Mouse (Mus musculus): ENCODE measurements at regions not wholly inside any gene's neighbourhood (a gene's known extent, or its start where the extent isn't known, plus 50 kb on each side); places are given as distances from the start of the nearest gene placed in this dataset.

DNA sequence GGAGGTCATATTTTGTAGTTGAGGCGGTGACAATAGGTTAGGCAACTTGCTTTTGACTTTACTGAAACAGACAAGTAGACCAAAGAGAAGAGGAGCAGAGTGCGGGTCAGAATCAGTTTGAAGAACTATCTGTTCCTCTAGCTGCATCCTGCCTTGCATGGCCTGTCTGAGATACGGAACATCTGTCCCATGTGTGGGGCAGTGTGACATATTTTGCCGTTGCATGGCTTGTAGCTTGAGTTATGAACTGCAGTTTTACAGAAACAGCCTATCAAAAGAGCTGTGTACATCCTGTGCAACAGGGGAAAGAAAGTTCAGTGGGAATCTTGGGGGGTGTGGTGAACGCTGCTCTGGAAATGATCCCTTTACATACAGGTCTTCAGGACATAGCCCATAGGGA, 718.9 kb upstream of the Igfbp3 start:
- Histone ChIP-seq H3K36me3 (no peaks in the 10 kb centered on the region), H3K9me3 (no peaks in the 10 kb centered on the region), H3K4me1 (no peaks in the 10 kb centered on the region), H3K4me3 (no peak overlapping the region), H3K4me2 (replicated peaks) (no peak overlapping the region), H3K27me3 (replicated peaks) (no peaks in the 10 kb centered on the region), H3K9ac (no peak overlapping the region), H3K27ac (no peak overlapping the region)
- ATAC-seq (ENCODE audit: low FRiP score, low read depth) = no peak
- WGBS = 92% methylated on average over 5 of the region's 5 CpGs

DNA sequence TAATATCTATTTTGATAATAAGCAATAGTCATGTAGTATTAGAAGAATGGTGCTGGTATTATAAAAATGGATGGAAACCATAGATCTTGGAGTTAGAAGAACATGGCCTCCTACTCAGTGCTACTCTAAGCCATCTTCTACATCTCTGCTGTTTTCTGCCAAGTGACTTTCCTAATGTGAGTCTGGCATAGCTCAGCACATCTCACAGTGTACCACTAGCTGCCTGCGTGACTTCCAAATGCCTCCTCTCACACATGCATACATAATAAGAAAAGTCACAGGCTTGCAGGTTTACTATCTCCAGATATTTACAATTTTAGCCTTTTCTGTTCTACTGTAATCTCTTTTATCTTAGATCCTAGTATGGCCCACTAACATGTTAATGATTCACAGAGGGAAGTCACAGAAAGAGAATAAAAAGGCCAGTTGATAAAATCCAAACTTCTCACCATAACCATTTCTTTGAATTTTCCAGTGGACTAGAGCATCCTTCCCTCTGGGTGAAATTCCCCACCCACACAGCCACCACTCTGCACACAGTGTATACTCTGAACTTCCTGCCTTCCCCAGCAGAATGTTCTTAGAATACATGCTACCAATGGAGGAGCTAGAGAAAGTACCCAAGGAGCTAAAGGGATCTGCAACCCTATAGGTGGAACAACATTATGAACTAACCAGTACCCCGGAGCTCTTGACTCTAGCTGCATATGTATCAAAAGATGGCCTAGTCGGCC, 717.5 kb upstream of the Igfbp3 start:
- ATAC-seq (ENCODE audit: low FRiP score, low read depth) = no peak
- no peaks in the 10 kb centered on the region for H3K4me1 ChIP-seq
- no peaks in the 10 kb centered on the region for H3K27me3 ChIP-seq (replicated peaks)
- H3K4me2 ChIP-seq (replicated peaks) = no peak overlapping the region
- H3K9me3 ChIP-seq = no peaks in the 10 kb centered on the region
- no peak overlapping the region for H3K9ac ChIP-seq
- WGBS = 92% methylated on average over 3 of the region's 3 CpGs
- H3K4me3 ChIP-seq = no peak overlapping the region
- H3K27ac ChIP-seq = no peak overlapping the region
- H3K36me3 ChIP-seq = no peaks in the 10 kb centered on the region

DNA sequence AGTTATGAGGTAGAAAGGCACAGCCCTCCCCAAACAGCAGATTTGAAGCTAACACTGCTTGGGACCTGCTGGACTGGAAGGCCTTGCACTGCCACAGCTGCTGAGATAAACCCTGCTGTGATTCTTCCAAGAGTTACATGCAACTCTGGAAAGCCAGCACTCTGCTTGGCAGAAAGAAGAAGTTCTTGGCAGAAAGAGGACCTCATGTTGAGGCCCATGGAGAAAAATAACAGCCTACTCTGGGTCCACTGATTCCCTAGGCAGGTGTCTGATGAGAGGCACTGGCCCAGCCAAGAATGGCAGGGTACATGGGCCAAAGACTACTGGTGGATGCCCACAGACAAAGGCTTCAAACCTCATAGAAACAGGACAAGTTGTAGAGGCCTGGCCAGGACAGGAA, 714.0 kb upstream of the Igfbp3 start:
- no peak for ATAC-seq (ENCODE audit: low FRiP score, low read depth)
- H3K27me3 ChIP-seq (replicated peaks) = no peaks in the 10 kb centered on the region
- no peaks in the 10 kb centered on the region for H3K36me3 ChIP-seq

DNA sequence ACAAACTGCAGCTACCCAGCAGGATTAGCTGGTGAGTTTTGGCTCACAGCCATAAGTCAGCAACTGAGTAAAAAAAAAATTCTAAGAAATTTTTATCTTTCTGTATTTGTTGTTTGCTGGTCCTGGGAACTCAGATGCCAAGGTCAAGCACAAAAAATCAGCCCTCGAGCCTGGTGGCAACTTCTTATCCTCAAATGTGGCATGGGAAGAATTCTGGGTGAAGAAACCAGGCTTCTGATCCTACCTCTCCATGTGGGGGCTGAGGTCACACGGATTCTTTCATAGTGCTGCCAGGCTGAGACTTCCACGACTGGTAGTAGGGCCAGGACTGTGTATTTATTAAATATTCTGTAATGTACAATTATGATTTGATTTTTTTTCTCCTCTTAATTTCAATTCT, 698.3 kb upstream of the Igfbp3 start:
- H3K9me3 ChIP-seq = no peaks in the 10 kb centered on the region
- whole genome bisulfite sequencing = 83% methylated on average over 3 of the region's 3 CpGs

More for the DNA sequence above, 714.0 kb upstream of the Igfbp3 start:
- Histone ChIP-seq H3K9ac (no peak overlapping the region), H3K27ac (no peak overlapping the region), H3K4me2 (replicated peaks) (no peak overlapping the region), H3K9me3 (no peaks in the 10 kb centered on the region), H3K4me1 (no peaks in the 10 kb centered on the region), H3K4me3 (no peak overlapping the region)

DNA sequence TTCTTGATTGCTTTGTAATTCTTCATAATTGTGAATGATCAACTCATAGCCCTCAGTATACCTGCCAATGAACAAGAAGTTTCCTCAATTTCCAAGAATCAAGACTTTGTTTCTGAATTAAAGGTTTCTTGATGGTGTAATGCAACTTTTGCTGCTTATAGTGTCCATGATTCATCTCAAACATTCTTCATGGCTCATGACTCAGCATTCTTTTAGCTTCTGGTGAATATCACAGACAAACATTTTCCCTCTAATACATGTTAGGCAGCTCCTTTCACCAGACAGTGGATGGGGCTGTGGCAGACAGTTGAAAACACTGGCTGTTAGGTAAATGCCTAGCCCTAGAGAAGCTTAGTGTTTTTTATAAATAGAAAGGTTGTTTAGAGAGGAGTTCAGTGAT, 686.5 kb upstream of the Igfbp3 start:
- no peaks in the 10 kb centered on the region for H3K36me3 ChIP-seq
- no peak overlapping the region for H3K4me3 ChIP-seq
- no peak for ATAC-seq (ENCODE audit: low FRiP score, low read depth)
- H3K9ac ChIP-seq = no peak overlapping the region
- H3K4me2 ChIP-seq (replicated peaks) = no peak overlapping the region
- no peaks in the 10 kb centered on the region for H3K9me3 ChIP-seq
- H3K27me3 ChIP-seq (replicated peaks) = no peaks in the 10 kb centered on the region
- no peaks in the 10 kb centered on the region for H3K4me1 ChIP-seq
- no peak overlapping the region for H3K27ac ChIP-seq

More for the DNA sequence above, 698.3 kb upstream of the Igfbp3 start:
- H3K9ac ChIP-seq = no peak overlapping the region
- H3K27me3 ChIP-seq (replicated peaks) = no peaks in the 10 kb centered on the region
- H3K4me2 ChIP-seq (replicated peaks) = no peak overlapping the region
- H3K4me1 ChIP-seq = no peaks in the 10 kb centered on the region
- no peaks in the 10 kb centered on the region for H3K36me3 ChIP-seq
- ATAC-seq (ENCODE audit: low FRiP score, low read depth) = no peak
- H3K27ac ChIP-seq = no peak overlapping the region
- H3K4me3 ChIP-seq = no peak overlapping the region

DNA sequence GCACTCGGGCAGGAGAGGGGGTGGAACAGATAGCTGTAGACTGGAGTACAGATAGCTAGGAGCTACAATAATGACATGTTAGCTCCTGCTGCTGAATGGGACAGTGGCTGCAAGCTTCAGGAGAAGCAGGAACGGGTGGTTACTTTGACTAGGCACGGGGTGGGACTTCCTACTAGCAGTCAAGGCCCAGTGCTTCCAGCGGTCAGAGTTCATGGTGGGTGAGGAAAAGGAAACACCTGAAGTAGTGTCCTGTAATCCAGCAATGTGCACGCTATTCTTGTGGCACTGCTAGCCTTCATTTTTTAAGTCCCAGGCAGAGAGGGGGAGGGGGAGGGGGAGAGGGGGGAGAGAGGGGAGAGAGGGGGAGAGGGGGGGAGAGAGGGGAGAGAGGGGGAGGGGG, 684.5 kb upstream of the Igfbp3 start:
- no peaks in the 10 kb centered on the region for H3K4me1 ChIP-seq
- ATAC-seq (ENCODE audit: low FRiP score, low read depth) = no peak
- 70% methylated on average over 5 of the region's 5 CpGs for WGBS

DNA sequence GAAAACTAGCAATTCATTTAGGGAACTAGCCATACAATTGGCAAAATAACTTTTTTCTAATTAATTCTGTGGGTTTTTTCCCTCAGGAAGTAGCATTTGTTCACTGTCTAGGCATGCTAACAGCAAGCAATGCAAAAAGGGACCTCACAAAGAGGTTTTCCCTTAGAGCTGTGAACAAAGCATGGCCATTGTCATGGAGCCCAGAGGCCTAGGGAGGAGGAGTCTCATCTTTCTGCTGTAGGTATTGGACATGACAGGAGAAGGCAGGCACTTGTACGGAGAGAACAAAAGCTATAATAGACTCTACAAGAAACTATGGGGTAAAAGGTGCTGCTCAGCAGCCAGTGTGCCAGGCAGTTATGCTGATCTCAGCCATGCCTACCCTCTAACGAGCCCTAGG, 666.8 kb upstream of the Igfbp3 start:
- no peak for ATAC-seq (ENCODE audit: low FRiP score, low read depth)
- no peaks in the 10 kb centered on the region for H3K36me3 ChIP-seq
- no peak overlapping the region for H3K4me3 ChIP-seq
- WGBS = 44% methylated on average over 2 of the region's 2 CpGs
- H3K27me3 ChIP-seq (replicated peaks) = no peaks in the 10 kb centered on the region
- no peaks in the 10 kb centered on the region for H3K9me3 ChIP-seq
- H3K27ac ChIP-seq = no peak overlapping the region
- no peak overlapping the region for H3K4me2 ChIP-seq (replicated peaks)
- H3K4me1 ChIP-seq = no peaks in the 10 kb centered on the region
- H3K9ac ChIP-seq = no peak overlapping the region

More for the DNA sequence above, 684.5 kb upstream of the Igfbp3 start:
- Histone ChIP-seq H3K9ac (no peak overlapping the region), H3K9me3 (no peaks in the 10 kb centered on the region), H3K27me3 (replicated peaks) (no peaks in the 10 kb centered on the region), H3K4me2 (replicated peaks) (no peak overlapping the region), H3K36me3 (no peaks in the 10 kb centered on the region), H3K4me3 (no peak overlapping the region), H3K27ac (no peak overlapping the region)

DNA sequence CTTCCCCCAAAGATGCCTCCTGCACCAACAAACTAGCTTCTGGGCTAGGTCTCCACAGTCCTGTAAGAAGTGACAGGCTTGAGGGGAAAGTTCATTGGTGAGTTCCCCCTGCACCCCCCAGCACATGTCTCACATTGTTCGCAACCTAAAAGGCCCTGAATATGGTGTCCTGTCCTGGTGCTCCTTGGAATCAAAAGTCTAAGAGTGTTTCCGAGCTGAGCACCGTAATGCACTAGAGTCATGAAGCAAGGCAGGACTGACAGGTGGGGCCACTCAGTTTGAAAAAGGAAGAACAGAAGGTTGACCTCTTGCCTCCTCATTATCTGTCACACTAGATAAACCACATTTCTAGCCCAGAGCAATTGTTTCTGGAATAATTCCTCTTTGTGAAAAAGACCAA, 650.4 kb upstream of the Igfbp3 start:
- H3K9ac ChIP-seq = no peak overlapping the region
- 89% methylated on average over 3 of the region's 3 CpGs for WGBS
- no peak overlapping the region for H3K4me2 ChIP-seq (replicated peaks)
- H3K36me3 ChIP-seq = no peaks in the 10 kb centered on the region
- H3K4me1 ChIP-seq = no peaks in the 10 kb centered on the region
- no peaks in the 10 kb centered on the region for H3K27me3 ChIP-seq (replicated peaks)
- no peak overlapping the region for H3K27ac ChIP-seq
- H3K9me3 ChIP-seq = no peaks in the 10 kb centered on the region
- no peak overlapping the region for H3K4me3 ChIP-seq
- no peak for ATAC-seq (ENCODE audit: low FRiP score, low read depth)

DNA sequence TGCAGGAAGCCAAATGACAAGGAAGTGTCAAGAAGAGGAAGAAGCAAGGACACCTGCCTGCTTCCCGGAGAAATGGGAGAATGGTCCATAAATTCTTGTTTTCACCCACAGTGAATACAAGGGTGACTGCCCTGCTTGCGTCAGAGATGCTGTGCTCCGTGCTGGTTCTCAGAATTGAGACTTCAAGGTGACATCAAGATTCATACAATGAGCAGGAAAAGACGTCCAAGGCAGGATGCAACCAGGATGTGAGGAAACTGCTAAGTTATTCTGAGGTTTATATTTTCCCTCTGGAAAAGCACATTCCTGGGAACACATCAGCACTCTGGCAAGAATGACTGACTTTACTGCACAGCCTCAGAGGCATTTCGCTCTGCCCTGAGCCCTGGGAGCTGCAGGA, 650.0 kb upstream of the Igfbp3 start:
- H3K4me3 ChIP-seq = no peak overlapping the region
- no peaks in the 10 kb centered on the region for H3K27me3 ChIP-seq (replicated peaks)
- WGBS = 79% methylated on average over 5 of the region's 5 CpGs
- no peaks in the 10 kb centered on the region for H3K4me1 ChIP-seq
- no peaks in the 10 kb centered on the region for H3K36me3 ChIP-seq
- no peak overlapping the region for H3K4me2 ChIP-seq (replicated peaks)
- H3K9me3 ChIP-seq = no peaks in the 10 kb centered on the region
- no peak overlapping the region for H3K9ac ChIP-seq
- ATAC-seq (ENCODE audit: low FRiP score, low read depth) = no peak
- no peak overlapping the region for H3K27ac ChIP-seq

DNA sequence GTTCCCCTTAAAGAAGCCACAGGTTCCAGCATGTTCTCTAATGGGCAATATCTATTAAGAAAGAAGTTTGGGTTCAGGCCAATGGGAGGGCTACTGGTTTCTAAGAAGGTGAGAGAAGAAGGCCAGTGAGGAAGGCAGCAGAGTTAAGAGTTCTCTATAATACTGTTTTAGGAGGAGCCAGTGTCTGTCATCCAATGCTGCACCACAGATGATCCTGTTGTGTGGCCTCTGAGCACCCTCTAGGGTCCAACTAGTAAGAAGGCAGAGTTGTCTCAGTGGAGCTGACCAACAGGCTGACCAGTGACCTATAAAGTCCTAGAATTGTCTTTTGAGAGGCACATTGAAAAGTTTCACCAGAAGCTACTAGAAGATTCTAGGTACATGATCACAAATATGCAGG, 648.8 kb upstream of the Igfbp3 start:
- no peaks in the 10 kb centered on the region for H3K36me3 ChIP-seq
- H3K4me1 ChIP-seq = no peaks in the 10 kb centered on the region
- H3K27ac ChIP-seq = no peak overlapping the region
- ATAC-seq (ENCODE audit: low FRiP score, low read depth) = no peak
- no peak overlapping the region for H3K9ac ChIP-seq
- no peak overlapping the region for H3K4me3 ChIP-seq
- H3K9me3 ChIP-seq = no peaks in the 10 kb centered on the region
- H3K4me2 ChIP-seq (replicated peaks) = no peak overlapping the region
- no peaks in the 10 kb centered on the region for H3K27me3 ChIP-seq (replicated peaks)

DNA sequence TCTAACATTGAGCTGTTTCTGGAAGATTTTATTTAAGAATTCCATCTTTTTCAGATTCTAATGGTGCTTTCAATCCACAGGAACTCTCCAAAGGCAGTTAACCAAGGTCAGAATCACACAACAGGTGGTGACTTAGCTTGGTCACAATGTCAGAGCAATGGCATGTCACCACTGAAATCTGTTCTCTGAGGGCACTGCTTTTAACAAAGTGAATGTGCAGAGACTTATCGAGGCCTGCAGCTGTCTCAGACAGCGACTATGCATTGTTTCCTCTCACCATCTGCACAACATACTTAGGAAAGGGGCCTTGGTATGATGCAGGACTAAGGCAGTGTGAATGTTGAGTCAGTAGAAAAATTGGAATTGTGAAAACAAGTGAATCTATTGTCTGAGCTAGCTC, 638.9 kb upstream of the Igfbp3 start:
- H3K27me3 ChIP-seq (replicated peaks) = no peaks in the 10 kb centered on the region
- H3K36me3 ChIP-seq = no peaks in the 10 kb centered on the region
- no peaks in the 10 kb centered on the region for H3K4me1 ChIP-seq
- H3K4me2 ChIP-seq (replicated peaks) = no peak overlapping the region
- H3K27ac ChIP-seq = no peak overlapping the region
- H3K9me3 ChIP-seq = peaks cover 10% of the 10 kb centered on the region; the same call in 1 of the 2 replicates
- no peak for ATAC-seq (ENCODE audit: low FRiP score, low read depth)
- H3K4me3 ChIP-seq = no peak overlapping the region
- WGBS = 78% methylated on average over 2 of the region's 2 CpGs
- H3K9ac ChIP-seq = no peak overlapping the region

DNA sequence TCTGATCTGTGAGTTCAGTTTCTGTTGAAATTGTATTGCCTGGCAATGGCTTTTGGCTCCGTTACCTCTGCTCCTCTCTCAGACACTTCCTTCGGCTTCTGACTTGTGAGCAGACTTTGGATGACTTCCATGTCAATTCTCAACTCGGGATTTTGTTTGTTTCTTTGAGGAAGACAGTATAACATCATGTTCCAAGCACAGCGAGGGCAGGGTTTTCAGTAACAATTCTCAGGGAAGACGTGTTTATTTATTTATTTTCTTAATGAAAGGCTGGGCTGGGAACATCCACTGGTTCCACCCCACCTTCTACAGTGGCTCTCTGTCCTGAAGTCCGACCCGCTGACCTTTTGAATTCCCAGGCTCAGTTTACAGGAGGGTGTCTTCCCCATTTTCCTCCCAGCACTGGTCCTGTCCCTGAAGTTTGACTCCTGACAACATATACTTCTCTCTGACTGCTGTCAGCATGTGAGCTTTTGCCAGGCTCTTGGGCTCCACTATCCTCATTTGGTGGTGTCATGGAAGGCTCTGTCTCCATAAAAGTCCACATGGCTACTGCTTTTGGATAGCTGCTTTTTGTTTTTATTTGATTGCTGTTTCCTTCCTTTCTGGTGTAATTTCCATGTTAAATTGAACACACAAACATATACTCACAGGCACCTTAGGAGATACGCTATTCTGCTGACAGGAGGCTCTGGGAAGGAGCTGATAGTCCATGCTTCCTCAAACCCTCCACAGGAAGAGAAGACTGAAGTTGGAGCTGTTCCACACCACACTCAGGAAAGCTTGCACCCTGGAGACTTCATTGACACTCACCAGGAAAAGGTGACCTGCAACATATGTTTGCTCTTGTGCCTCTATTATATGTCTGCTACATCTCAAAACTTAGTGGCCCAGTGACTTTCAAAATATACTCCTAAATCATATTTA, 624.9 kb upstream of the Igfbp3 start:
- Histone ChIP-seq H3K27ac (no peak overlapping the region), H3K4me2 (replicated peaks) (no peak overlapping the region), H3K9ac (no peak overlapping the region), H3K4me1 (no peaks in the 10 kb centered on the region), H3K9me3 (no peaks in the 10 kb centered on the region), H3K27me3 (replicated peaks) (no peaks in the 10 kb centered on the region), H3K4me3 (no peak overlapping the region), H3K36me3 (no peaks in the 10 kb centered on the region)
- WGBS = 79% methylated on average over 8 of the region's 8 CpGs
- ATAC-seq (ENCODE audit: low FRiP score, low read depth) = no peak

DNA sequence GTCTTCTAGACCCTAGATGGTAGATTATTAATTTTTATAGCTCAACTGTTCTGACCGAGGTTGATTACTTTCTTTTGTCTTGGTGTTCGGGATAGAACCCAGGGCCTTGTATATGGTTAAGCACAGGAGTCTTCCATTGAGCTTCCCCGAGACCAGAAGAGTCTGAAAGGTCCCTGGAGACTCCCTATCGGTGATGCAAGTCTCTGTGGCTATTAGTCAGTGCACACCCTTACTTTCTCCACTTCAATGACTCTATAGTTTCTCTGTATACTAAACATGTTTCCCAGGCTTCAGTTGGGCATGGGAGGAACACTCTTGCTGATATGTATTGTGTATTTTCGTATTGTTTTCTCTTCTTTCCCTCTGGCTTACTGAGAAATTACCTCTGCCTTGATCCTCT, 623.8 kb upstream of the Igfbp3 start:
- Histone ChIP-seq H3K27me3 (replicated peaks) (no peaks in the 10 kb centered on the region), H3K36me3 (no peaks in the 10 kb centered on the region), H3K9me3 (no peaks in the 10 kb centered on the region), H3K4me3 (no peak overlapping the region), H3K9ac (no peak overlapping the region), H3K4me2 (replicated peaks) (no peak overlapping the region), H3K27ac (no peak overlapping the region), H3K4me1 (no peaks in the 10 kb centered on the region)
- no peak for ATAC-seq (ENCODE audit: low FRiP score, low read depth)
- 73% methylated on average over 5 of the region's 5 CpGs for WGBS
